Mouse (Mus musculus) layer of hippocampus, adult 8-10 months (tissue): ENCODE measurements at regions not wholly inside any gene's neighbourhood (a gene's known extent, or its start where the extent isn't known, plus 50 kb on each side); places are given as distances from the start of the nearest gene placed in this dataset.
"Not testable (repeated sequence)": the region's sequence is repeated elsewhere in the genome, so short reads cannot be mapped to it uniquely, and the experiment has no call there.

ENCODE experiments used
- DNase-seq, 2 experiments: peaks; one replicate each; pipeline ENCODE4 v3.0.0; 2022; ENCODE audit warnings: low spot score in 2 of 2

DNA sequence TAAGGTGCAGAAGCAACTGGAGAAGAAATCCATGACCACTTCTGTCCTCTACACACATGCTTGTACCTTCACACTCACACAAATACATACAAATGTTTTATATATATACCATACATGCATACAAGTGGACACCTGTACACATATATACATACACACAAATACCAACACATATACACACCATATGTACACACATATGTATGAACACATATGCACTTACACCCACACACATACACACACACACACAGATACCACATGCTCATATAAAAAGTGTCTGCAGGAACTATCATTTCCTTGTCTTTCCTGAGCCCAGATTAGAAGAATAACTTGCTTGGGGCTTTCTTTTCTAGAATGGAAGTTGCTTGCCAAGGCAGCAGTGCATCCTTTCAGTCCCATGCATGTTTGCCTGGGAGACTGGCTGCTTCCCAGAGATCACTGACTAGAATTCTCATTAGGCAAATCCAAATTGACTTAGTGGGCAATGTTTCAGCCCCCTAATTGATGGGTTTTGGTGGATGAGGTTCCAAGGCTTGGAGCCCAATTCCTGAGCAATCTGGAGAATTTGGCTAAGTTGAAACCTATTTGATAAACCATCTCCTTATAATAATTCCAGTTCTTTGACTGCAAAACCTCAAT, 169.2 kb upstream of the Hddc2 start:
- peak; percentile 4 to 13 for DNase-seq

DNA sequence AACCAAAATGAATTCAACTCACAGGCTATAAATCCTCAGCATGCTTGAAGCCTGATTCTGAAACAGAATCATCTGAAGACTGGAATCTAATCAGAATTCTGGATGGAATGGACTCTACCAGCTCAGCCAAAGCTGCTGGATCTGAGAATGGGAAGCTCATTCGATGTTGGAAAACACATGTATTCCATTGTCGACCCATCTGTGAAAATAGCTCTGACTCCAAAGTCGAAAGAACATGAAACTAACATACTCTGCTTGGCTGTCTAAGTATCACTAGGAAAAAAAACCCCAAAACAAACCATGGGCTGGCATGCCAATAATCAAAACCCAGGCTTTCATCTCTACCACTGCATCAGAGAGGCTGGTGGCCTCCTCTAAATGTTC, 168.7 kb upstream of the Hddc2 start:
- no peak for DNase-seq

DNA sequence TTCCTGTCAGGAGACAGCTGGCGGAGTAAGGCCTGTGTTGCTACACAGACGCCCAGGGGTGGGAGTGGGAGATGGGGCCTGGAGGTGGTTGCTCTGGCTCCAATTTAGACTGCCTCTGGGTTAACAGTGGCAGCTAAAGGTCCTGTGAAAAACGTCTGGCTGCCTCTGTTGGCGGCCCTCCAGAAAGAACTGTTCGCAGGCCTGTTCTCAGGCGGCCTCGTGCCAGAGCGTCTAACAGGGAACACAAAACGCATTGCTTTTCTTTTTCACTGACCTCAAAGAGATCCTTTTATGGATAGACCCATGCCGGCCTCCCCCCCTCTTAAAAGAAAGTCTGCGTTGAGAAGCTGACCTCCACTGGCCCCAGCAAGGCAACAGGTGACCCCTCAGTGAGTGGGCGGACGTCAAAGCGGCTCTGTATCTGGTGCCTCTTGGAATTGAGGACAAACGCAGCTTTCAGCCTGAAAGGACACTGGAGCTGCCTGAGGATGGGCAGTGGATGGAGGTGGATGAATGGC, 140.0 kb upstream of the Hddc2 start:
- peak; percentile 37 to 44 for DNase-seq

DNA sequence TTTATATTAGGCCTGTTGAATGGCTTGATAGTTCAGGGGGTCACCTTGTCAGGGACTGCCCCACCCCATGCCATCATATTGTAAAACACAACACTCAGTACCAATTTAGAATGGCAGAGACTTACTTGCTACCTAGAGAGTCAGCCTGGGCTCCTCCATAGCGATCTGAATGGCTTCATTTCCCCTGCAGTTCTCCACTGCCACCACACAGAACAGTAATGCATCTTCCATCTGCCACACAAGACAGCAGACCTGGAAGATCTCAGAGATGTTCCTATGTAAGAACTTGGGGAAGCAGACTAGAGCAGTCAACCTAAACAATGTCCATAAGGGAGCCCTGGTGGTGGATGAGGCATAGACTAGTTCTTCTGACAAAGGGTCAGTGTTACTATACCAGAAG, 123.6 kb upstream of the Hddc2 start:
- DNase-seq = no peak

DNA sequence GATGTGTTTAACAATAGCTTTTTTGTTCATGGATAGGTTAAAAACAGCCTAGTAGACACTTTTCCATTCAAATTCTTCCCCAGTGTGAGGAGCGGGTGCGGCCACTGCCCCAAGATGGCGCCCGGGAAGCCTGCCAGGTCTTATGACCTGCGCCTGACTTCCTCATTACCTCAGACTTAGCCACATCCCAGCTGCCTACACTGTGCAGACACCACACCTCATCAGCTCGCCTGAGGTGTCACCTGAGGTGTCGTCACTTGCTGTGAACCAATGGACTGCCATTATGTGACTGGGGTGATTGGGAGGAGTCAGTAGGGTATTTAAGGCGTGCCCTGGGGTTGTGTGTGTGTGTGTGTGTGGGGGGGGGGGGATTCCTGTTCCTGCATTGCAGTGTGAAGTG, 101.0 kb upstream of the Hddc2 start:
- not testable (repeated sequence) for DNase-seq

DNA sequence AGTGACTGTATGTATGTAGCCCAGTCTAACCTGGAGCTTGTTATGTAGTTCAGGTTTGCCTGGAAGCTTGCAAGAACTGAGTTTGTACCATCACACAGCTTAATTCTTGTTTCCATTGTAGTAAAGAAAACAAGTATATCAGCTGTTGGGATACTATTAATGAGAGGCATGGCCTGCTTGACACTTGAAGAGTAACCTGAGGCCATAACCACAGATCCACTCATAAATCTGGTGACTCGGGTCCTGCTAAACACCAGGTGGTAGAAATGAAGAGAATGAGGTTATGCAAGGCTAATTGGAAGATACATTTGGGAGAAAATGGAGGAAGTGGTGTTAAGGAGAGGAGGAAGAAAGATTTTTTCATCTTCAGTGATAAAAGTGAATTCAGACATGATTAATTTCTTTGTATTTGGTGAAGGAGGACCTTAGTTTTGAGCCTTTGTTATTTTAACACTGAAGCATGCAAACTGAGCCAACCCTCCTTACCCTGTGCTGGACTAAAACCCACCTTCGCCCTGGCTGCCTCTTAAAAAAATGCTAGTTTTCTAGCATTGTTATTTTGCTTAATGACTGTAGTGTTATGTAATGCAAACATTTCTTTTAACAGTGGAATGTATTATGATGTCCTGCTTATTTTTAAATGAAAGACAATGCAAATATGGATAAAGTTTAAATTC, 100.3 kb upstream of the Hddc2 start:
- no peak for DNase-seq

DNA sequence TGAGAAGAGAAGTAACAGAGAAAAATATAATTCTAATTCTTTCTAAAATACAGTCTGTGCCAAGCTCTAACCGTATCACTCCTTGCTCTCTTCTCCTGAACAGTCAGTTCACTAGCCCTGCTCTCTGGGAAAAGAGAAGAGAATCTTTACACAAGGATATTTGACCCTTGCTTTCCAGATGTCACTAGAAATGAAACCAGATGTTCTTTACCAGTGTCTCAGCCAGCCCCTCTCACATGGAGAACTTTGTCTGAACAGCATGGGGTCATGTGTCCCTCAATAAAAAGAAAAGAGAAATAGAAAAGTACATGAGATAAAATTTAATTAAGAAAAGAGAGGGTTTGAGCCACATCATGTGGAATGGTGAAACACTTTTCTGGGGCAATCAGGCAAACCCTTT, 91.3 kb upstream of the Hddc2 start:
- no peak for DNase-seq

DNA sequence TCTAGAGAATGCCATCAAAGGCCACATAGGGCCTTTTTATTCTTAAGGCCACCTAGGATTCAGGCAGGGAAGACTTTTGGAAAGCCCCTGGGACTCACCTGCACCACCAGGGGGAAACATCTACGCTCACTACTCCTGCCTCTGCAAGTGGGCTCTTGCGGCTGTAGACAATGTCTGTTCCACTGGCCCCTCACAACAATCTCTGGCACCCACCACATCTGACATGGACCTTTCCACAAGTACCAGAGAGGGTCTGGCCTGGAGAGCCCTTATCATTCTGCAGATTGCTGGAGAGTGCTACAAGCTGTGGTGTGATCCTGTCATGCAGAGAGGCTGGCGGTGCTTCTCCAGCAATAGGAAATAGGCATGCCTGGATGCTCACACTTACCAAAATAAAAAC, 84.1 kb upstream of the Hddc2 start:
- no peak for DNase-seq

DNA sequence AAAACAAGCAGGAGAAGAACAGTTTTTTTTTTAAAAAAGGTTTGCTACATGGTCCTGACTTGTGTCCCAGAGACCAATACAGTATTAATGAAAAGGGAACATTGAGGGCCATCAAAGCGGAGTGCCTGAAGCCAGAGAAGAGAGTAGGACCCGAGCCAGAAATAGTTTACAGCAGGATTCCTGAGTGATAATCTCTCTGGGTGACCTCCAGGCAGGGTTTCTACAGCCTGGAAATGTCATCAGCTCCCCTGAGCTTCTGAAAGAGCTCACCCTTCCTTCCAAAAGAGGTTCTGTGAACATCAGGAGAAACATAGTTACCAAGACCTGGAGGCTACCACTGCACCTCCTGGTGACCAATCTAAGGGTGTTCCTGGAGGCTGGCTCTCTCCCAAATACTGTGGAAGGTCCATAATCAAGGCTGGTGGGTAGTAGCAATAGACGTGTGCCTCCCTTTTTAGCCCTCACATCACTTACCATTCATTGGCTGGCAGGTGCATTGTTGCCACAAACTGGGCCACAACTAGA, 70.7 kb upstream of the Hddc2 start:
- DNase-seq = no peak

DNA sequence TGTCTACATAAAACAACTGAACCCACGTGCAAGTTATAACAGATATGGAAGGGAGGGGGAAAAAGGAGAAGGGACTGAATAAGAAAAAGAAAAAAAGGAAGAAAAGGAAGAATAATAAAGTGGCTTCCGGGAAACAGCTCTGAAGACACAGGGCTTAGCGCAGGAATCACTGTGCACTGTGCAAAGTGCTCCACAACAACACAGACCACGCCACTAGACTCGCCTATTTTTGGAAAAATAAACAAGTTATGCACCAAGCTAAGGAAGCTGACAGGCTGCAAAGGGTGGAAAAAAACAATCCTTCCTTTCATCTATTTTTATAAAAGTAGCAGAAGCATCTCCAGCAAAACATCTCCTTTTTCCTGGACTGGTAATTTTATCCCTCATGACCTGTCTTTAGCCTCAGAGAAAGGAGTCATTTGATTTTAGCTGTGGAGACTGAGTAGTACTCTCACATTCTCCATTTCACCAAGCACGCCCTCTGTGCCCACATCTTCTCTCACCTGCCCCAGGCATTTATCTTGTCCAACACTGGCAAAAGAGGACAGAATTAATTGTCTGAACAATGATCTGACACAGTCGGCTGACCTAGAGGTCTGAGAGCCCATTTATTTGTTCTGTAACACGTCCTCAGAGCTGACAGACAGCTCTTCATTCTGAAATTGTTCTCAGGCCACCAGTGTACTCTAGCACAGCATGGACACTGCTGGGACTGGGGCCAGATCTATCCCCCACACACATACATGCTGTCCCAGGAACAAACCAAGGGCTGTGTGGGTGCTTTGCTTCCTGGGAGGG, 60.4 kb upstream of the Hddc2 start:
- peak in 1 of 2 experiments; percentile 21 for DNase-seq

DNA sequence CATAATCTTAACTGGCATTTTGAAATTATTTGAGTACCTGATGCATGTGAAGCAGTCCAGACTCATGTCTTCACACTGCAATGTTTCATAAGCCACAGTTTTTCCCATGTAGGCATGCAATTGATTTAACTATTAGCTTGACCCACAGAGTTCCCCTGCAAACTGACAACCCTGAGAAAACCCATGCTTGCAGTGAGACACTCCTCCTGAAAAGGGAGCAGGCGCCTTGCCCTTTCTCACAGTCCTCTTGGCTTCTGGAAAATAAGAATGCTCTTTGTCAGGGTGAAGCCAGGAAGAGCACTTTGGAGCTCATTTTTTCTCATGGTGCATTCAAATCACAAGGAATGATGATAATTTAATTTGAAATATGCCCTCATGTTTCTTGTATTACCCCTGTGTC, 56.2 kb upstream of the Hddc2 start:
- no peak for DNase-seq

DNA sequence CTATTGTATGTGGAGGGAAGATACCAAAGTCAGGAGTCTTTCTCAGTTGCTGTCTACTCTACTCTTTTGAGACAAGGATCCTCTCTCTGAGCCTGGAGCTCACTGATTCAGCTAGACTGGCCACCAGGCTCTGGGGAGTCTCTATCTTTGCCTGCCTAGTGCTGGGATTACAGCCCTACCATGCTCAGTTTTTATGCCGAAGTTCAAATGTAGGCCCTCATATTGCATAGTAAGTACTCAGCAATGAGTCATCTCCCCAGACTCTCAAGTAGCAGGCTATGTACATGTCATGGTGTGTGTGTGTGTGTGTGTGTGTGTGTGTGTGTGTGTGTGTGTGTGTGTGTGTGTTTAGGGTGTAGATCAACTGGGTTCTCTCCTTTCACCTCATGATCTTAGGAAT, 55.6 kb upstream of the Hddc2 start:
- DNase-seq = no peak

DNA sequence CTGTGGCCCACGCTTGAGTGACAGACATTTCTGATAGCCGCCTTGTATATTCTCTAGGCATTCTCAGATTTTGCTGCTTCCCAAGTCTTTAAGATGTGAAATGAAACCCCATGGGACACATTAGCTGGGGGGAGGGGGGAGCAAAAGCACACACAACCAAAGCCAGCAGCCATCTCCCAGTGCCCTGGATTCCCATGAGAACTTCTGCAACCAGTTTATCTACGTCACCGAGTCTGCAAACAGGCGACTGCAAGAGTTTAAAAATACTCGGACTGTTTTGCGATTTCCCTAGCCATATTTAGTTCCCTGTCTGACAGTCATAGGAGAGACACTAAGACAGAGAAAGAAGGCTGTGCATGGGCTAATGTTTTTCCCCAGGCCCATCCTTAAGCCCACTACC, 52.3 kb upstream of the Hddc2 start:
- no peak for DNase-seq
